Mouse (Mus musculus) CH12.LX (cell line): ENCODE measurements around the gene Cracr2a. TPM values are rescaled to one million over a fixed set of nuclear protein-coding genes. Genes with fewer than 3 reads are reported as not detected.

Experiments
- DNase-seq: peaks from one replicate; pipeline ENCODE4 v3.0.0-alpha.2; 2013; ENCODE audit errors: extremely low read depth
- H3K27ac ChIP-seq: 2 replicates; pipeline ENCODE4 v1.5.1; 2012; ENCODE audit warnings: low read depth, mild to moderate bottlenecking, control low read depth, moderate library complexity; ENCODE audit not compliant: insufficient read depth
- H3K27me3 ChIP-seq: replicated peaks from 2 replicates; pipeline ENCODE3; 2012; ENCODE audit warnings: inconsistent platforms
- H3K36me3 ChIP-seq, 2 experiments: replicated peaks in 1 of 2; 2 replicates each; pipeline versions ENCODE3 to v1.6.1; 2012; ENCODE audit warnings: inconsistent platforms in 1 of 2, low read length in 1 of 2, mild to moderate bottlenecking in 1 of 2, mixed read lengths in 1 of 2, moderate library complexity in 1 of 2; ENCODE audit not compliant: control insufficient read depth in 1 of 2, insufficient read depth in 1 of 2
- H3K4me1 ChIP-seq, 2 experiments: 2 replicates each; pipeline ENCODE4 v1.6.1; 2012; ENCODE audit warnings: inconsistent platforms in 1 of 2, moderate library complexity in 1 of 2; ENCODE audit not compliant: insufficient read depth in 2 of 2, control insufficient read depth in 1 of 2
- H3K4me2 ChIP-seq: 2 replicates; pipeline ENCODE4 v1.6.1; 2012; ENCODE audit warnings: low read depth, mild to moderate bottlenecking, control low read depth; ENCODE audit not compliant: poor library complexity, insufficient read depth, severe bottlenecking
- H3K4me3 ChIP-seq, 3 experiments: fragments of 150-350 bp in 1 of 3; sonication (generic) in 1 of 3; replicated peaks in 1 of 3; 2 replicates each; pipeline versions ENCODE3 to v1.5.1; 2011 to 2012; ENCODE audit warnings: low read depth in 2 of 3, low read length in 2 of 3, mild to moderate bottlenecking in 2 of 3, moderate library complexity in 2 of 3, control low read depth in 1 of 3, improper control_type of control experiment in 1 of 3, inconsistent platforms in 1 of 3, mixed read lengths in 1 of 3; ENCODE audit not compliant: poor library complexity in 1 of 3
- H3K79me2 ChIP-seq: replicated peaks from 2 replicates; pipeline ENCODE4 v1.6.1; 2012; ENCODE audit warnings: mild to moderate bottlenecking, moderate library complexity; ENCODE audit not compliant: control insufficient read depth, poor library complexity, insufficient read depth, severe bottlenecking; ENCODE audit errors: extremely low read depth
- H3K9ac ChIP-seq: 2 replicates; pipeline ENCODE4 v1.6.1; 2012; ENCODE audit warnings: low read depth, mild to moderate bottlenecking, control low read depth, moderate library complexity; ENCODE audit not compliant: insufficient read depth
- H3K9me3 ChIP-seq: replicated peaks from 2 replicates; pipeline ENCODE3; 2012; ENCODE audit warnings: low read length, inconsistent platforms, mixed read lengths
- BHLHE40 ChIP-seq: IDR thresholded peaks from 2 replicates; pipeline ENCODE4 v1.6.1; 2011; ENCODE audit warnings: mild to moderate bottlenecking, low read depth, low read length, improper control_type of control experiment
- CHD2 ChIP-seq: IDR thresholded peaks from 2 replicates; pipeline ENCODE4 v1.6.1; 2011; ENCODE audit warnings: low read length, improper control_type of control experiment
- CTCF ChIP-seq, 2 experiments: IDR thresholded peaks in 1 of 2; conservative IDR thresholded peaks in 1 of 2; 2 replicates each; pipeline ENCODE4 v1.5.1; 2011 to 2012; ENCODE audit warnings: low read depth in 2 of 2, low read length in 2 of 2, improper control_type of control experiment in 1 of 2, inconsistent platforms in 1 of 2, mild to moderate bottlenecking in 1 of 2, moderate library complexity in 1 of 2
- E2F4 ChIP-seq: IDR thresholded peaks from 2 replicates; pipeline ENCODE4 v1.6.1; 2011; ENCODE audit warnings: low read depth, low read length, improper control_type of control experiment; ENCODE audit not compliant: insufficient replicate concordance
- EP300 ChIP-seq: IDR thresholded peaks from 2 replicates; pipeline ENCODE4 v1.6.1; 2011; ENCODE audit warnings: low read length, improper control_type of control experiment
- ETS1 ChIP-seq: conservative IDR thresholded peaks from 2 replicates; pipeline ENCODE4 v1.6.1; 2012; ENCODE audit warnings: low read depth, mild to moderate bottlenecking, inconsistent platforms, low read length, improper control_type of control experiment, moderate library complexity
- GABPA ChIP-seq: IDR thresholded peaks from 2 replicates; pipeline ENCODE4 v1.6.1; 2012; ENCODE audit warnings: low read depth, low read length, improper control_type of control experiment, inconsistent platforms; ENCODE audit not compliant: insufficient replicate concordance
- IRF4 ChIP-seq: IDR thresholded peaks from 2 replicates; pipeline ENCODE4 v1.6.1; 2014; ENCODE audit warnings: low read depth, mild to moderate bottlenecking, inconsistent platforms, low read length, improper control_type of control experiment
- JUN ChIP-seq: IDR thresholded peaks from 2 replicates; pipeline ENCODE4 v1.6.1; 2011; ENCODE audit warnings: low read depth, mild to moderate bottlenecking, low read length, improper control_type of control experiment, moderate library complexity; ENCODE audit not compliant: insufficient read depth
- JUND ChIP-seq: conservative IDR thresholded peaks from 2 replicates; pipeline ENCODE4 v1.6.1; 2011; ENCODE audit warnings: low read depth, low read length, improper control_type of control experiment
- MAFK ChIP-seq: IDR thresholded peaks from 2 replicates; pipeline ENCODE4 v1.6.1; 2011; ENCODE audit warnings: low read length, improper control_type of control experiment; ENCODE audit not compliant: insufficient replicate concordance
- MXI1 ChIP-seq: IDR thresholded peaks from 2 replicates; pipeline ENCODE4 v1.6.1; 2011; ENCODE audit warnings: mild to moderate bottlenecking, low read depth, low read length, improper control_type of control experiment
- NELFE ChIP-seq: IDR thresholded peaks from 2 replicates; pipeline ENCODE4 v1.6.1; 2011; ENCODE audit warnings: low read depth, low read length, improper control_type of control experiment
- PAX5 ChIP-seq: IDR thresholded peaks from 2 replicates; pipeline ENCODE4 v1.6.1; 2012; ENCODE audit warnings: low read length, inconsistent platforms, mixed read lengths
- RAD21 ChIP-seq: IDR thresholded peaks from 2 replicates; pipeline ENCODE4 v1.6.1; 2011; ENCODE audit warnings: low read depth, mild to moderate bottlenecking, low read length, improper control_type of control experiment, moderate library complexity
- RCOR1 ChIP-seq: conservative IDR thresholded peaks from 2 replicates; pipeline ENCODE4 v1.6.1; 2012; ENCODE audit warnings: low read depth, mild to moderate bottlenecking, inconsistent platforms, low read length, improper control_type of control experiment
- SIN3A ChIP-seq: IDR thresholded peaks from 2 replicates; pipeline ENCODE4 v1.6.1; 2012; ENCODE audit warnings: low read length, improper control_type of control experiment, inconsistent platforms
- TBP ChIP-seq: conservative IDR thresholded peaks from 2 replicates; pipeline ENCODE4 v1.6.1; 2011; ENCODE audit warnings: low read depth, low read length, improper control_type of control experiment
- USF1 ChIP-seq: IDR thresholded peaks from 2 replicates; pipeline ENCODE4 v1.6.1; 2014; ENCODE audit warnings: low read depth, mild to moderate bottlenecking, inconsistent platforms, low read length, improper control_type of control experiment
- USF2 ChIP-seq: conservative IDR thresholded peaks from 2 replicates; pipeline ENCODE4 v1.6.1; 2011; ENCODE audit warnings: low read depth, low read length, improper control_type of control experiment
- ZMIZ1 ChIP-seq: IDR thresholded peaks from 2 replicates; pipeline ENCODE4 v1.6.1; 2012; ENCODE audit warnings: low read depth, mild to moderate bottlenecking, inconsistent platforms, low read length, improper control_type of control experiment
- dilution Hi-C: fragments of 300-500 bp; cut with MboI; formaldehyde crosslinking; loops from 2 replicates; pipeline ENCODE4 v1.14.3; 2020; ENCODE audit warnings: low sequenced_read_pairs; ENCODE audit not compliant: extremely low pct_unique_long_range_greater_than_20kb, extremely low pct_ligation_motif_present
- in situ Hi-C: fragments of 300-500 bp; cut with MboI; formaldehyde crosslinking; loops from 3 replicates; pipeline ENCODE4 v1.14.3; 2019; ENCODE audit warnings: low sequenced_read_pairs, low pct_ligation_motif_present, low pct_unique_long_range_greater_than_20kb, mixed read lengths
- polyA plus RNA-seq: library from polyadenylated mRNA; unstranded; fragments of >175 nt; gene quantifications from 2 replicates; pipeline ENCODE4 v1.2.1, GENCODE M21; 2012; ENCODE audit warnings: low read depth; ENCODE audit not compliant: insufficient read length
- total RNA-seq, 2 experiments: library from RNA; depleted of rRNA; stranded (reverse); fragments of 300-350 nt in 1 of 2; fragments of >200 nt in 1 of 2; gene quantifications; 2 replicates each; pipeline ENCODE4 v1.2.3; 2012 to 2014

The Cracr2a gene
- total and polyA plus RNA-seq, 3 experiments, result 1.2 to 1.6 (median 1.5) TPM

GRCm38 (mm10) chr6:127708218-127708628, 147.1 kb downstream of the Cracr2a start:
- in situ Hi-C loops, result no loop called here
- TF ChIP-seq MXI1, result no peak
- no peak for TF ChIP-seq PAX5
- no peak for TF ChIP-seq EP300
- no peak for TF ChIP-seq ETS1
- TF ChIP-seq RCOR1, result no peak
- TF ChIP-seq MAFK, result no peak
- TF ChIP-seq GABPA, result no peak
- TF ChIP-seq NELFE, result no peak
- no peak for TF ChIP-seq JUND
- TF ChIP-seq CTCF (conservative IDR thresholded peaks at IDR 0.05 in 1 of 2, IDR thresholded peaks at IDR 0.05 in 1 of 2; ENCODE audit: low read depth in 2 of 2, low read length in 2 of 2), result no peak
- TF ChIP-seq RAD21, result no peak
- TF ChIP-seq ZMIZ1, result no peak
- no peak for TF ChIP-seq CHD2
- no peak for TF ChIP-seq IRF4
- no peak for TF ChIP-seq USF2
- TF ChIP-seq TBP, result no peak
- Histone ChIP-seq H3K79me2 (no peaks in the 10 kb centered on the region), H3K9ac (no peak overlapping the region), H3K4me3 (no peak overlapping the region), H3K27me3 (peaks cover 91% of the 10 kb centered on the region), H3K27ac (no peak overlapping the region), H3K9me3 (no peaks in the 10 kb centered on the region), H3K4me1 (no peaks in the 10 kb centered on the region), H3K36me3 (no peaks in the 10 kb centered on the region), H3K4me2 (no peak overlapping the region)
- DNase-seq, result no peak
- dilution Hi-C loops, result no loop called here

DNA sequence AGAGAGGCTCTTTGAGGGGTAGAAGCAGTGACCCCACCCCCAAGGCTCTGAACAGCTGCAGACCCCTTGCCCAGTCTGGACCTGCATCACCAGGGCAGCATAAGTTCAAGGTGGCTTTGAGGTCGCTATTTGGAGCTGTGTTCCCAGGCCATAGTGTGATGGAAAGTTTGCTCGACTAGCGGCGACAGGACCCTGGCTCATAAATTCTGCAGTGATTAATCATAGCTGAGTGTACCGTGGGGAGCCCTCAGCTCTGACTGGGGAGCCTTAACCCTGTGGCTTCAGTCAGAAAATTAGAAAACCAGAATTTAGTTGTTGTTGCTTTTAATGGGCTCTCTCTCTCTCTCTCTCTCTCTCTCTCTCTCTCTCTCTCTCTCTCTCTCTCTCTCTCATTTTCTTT, 153.8 kb downstream of the Cracr2a start:
- H3K4me3 ChIP-seq, result no peak overlapping the region
- DNase-seq, result no peak
- no peak overlapping the region for H3K4me2 ChIP-seq
- in situ Hi-C loops (no loop called here), dilution Hi-C loops (no loop called here)
- no peaks in the 10 kb centered on the region for H3K9me3 ChIP-seq
- TF ChIP-seq JUN (no peak), GABPA (no peak), SIN3A (no peak), USF1 (no peak), BHLHE40 (no peak), EP300 (no peak), E2F4 (no peak)
- peaks cover 91% of the 10 kb centered on the region for H3K27me3 ChIP-seq
- no peak overlapping the region for H3K9ac ChIP-seq
- H3K27ac ChIP-seq, result no peak overlapping the region
- no peaks in the 10 kb centered on the region for H3K79me2 ChIP-seq
- no peaks in the 10 kb centered on the region for H3K36me3 ChIP-seq
- no peaks in the 10 kb centered on the region for H3K4me1 ChIP-seq
